Mouse (Mus musculus) heart, embryonic 16.5 days (tissue): Measurements from ENCODE around the gene Prr5l. TPM values are rescaled to one million over a fixed set of nuclear protein-coding genes. Genes with fewer than 3 reads are reported as not detected.

Experiments
- ATAC-seq: fragments of 200-750 bp; cut with Nextera tagmentation; replicated peaks from 2 replicates; pipeline ENCODE4 v1.8.0; 2017; ENCODE audit warnings: moderate number of reproducible peaks; ENCODE audit not compliant: insufficient read depth, low FRiP score; ENCODE audit errors: extremely low read depth
- H3K27ac ChIP-seq: fragments of 300-500 bp; sonication (generic); 2 replicates; pipeline ENCODE4 v1.5.1; 2014; ENCODE audit warnings: mild to moderate bottlenecking, low read length, control low read depth, moderate library complexity
- H3K27me3 ChIP-seq: fragments of 300-500 bp; sonication (generic); 2 replicates; pipeline ENCODE4 v1.6.1; 2014; ENCODE audit warnings: low read length, mixed read lengths; ENCODE audit not compliant: control insufficient read depth, insufficient read depth
- H3K36me3 ChIP-seq: fragments of 300-500 bp; sonication (generic); 2 replicates; pipeline ENCODE4 v1.6.1; 2014; ENCODE audit not compliant: control insufficient read depth, insufficient read depth
- H3K4me1 ChIP-seq: fragments of 300-500 bp; sonication (generic); 2 replicates; pipeline ENCODE4 v1.6.1; 2014; ENCODE audit warnings: low read length, mixed read lengths; ENCODE audit not compliant: control insufficient read depth, insufficient read depth
- H3K4me2 ChIP-seq: fragments of 300-500 bp; sonication (generic); 2 replicates; pipeline ENCODE4 v1.6.1; 2014; ENCODE audit warnings: low read depth, mild to moderate bottlenecking, control low read depth, low read length
- H3K4me3 ChIP-seq: fragments of 300-500 bp; sonication (generic); 2 replicates; pipeline ENCODE4 v1.5.1; 2014; ENCODE audit warnings: mild to moderate bottlenecking, control low read depth, low read length
- H3K9ac ChIP-seq: fragments of 300-500 bp; sonication (generic); 2 replicates; pipeline ENCODE4 v1.6.1; 2014; ENCODE audit warnings: low read length, control low read depth
- H3K9me3 ChIP-seq: fragments of 300-500 bp; sonication (generic); replicated peaks from 2 replicates; pipeline ENCODE4 v1.6.1; 2016; ENCODE audit warnings: low read length; ENCODE audit not compliant: control insufficient read depth
- WGBS: fragments of 180-500 bp; shearing (Covaris S2); extraction: QIAGEN DNeasy Blood & Tissue Kit; methylation state at CpG from one replicate; pipeline ENCODE4 v1.1.7; 2014; 5-methylcytosine and 5-hydroxymethylcytosine counted together
- polyA plus RNA-seq: library from polyadenylated mRNA; unstranded; fragments of >200 nt; fragmentation: Nextera tagmentation; extraction: Ambion mirVana; gene quantifications from 2 replicates; pipeline ENCODE4 v1.2.1, GENCODE M21; 2015

Prr5l gene
- polyA plus RNA-seq, 1 experiment from 2014 or later = 6.2 TPM

DNA sequence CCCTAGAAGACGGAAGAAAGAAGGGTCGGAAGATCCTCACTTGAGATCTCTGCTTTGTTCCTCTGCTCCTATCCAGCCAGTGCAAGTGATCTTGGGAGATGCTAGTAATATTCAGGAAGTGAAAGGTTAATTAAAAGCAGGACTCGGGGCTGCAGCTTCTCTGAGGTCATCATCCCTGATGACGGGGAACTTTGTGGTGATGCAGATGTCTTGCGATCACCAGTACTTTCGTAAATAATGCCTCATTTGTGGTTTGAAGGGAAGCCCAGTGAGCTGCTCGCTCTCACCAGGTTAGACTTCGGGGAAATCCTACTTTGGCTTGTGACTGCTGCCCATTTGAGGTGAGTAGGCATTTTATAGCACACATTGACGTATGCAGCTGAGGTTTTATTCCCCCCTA is 26.7 kb downstream of the Prr5l start:
- no peak overlapping the region for H3K9ac ChIP-seq
- H3K4me2 ChIP-seq = no peak overlapping the region
- no peak overlapping the region for H3K27ac ChIP-seq
- no peaks in the 10 kb centered on the region for H3K9me3 ChIP-seq
- ATAC-seq = no peak
- H3K36me3 ChIP-seq = no peaks in the 10 kb centered on the region
- no peaks in the 10 kb centered on the region for H3K4me1 ChIP-seq
- no peaks in the 10 kb centered on the region for H3K27me3 ChIP-seq
- WGBS = 79% methylated on average over 9 of the region's 9 CpGs
- H3K4me3 ChIP-seq = no peak overlapping the region

DNA sequence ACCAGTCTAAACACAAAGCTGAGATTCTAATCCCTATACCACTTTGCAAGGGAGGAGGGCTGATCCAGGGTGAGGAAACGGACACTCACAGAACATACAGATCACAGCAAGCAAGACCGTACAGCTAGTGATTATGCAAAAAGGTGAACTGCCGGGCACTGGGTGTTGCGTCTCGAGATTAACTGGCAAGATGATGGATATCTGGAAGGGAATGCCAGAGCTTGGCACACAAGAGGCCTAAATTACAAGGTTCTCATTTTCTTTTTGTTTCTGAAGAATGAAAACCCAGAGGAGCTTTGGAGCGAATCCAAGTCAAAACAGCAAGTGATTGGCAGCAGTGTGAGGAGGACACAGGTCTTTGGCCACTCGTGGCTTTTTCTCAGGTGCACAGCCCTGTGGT is 28.0 kb downstream of the Prr5l start:
- Histone ChIP-seq H3K27ac (no peak overlapping the region), H3K4me1 (no peaks in the 10 kb centered on the region), H3K9me3 (no peaks in the 10 kb centered on the region), H3K27me3 (no peaks in the 10 kb centered on the region), H3K36me3 (no peaks in the 10 kb centered on the region), H3K4me2 (no peak overlapping the region), H3K4me3 (no peak overlapping the region), H3K9ac (no peak overlapping the region)
- 72% methylated on average over 7 of the region's 7 CpGs for WGBS
- ATAC-seq = no peak

DNA sequence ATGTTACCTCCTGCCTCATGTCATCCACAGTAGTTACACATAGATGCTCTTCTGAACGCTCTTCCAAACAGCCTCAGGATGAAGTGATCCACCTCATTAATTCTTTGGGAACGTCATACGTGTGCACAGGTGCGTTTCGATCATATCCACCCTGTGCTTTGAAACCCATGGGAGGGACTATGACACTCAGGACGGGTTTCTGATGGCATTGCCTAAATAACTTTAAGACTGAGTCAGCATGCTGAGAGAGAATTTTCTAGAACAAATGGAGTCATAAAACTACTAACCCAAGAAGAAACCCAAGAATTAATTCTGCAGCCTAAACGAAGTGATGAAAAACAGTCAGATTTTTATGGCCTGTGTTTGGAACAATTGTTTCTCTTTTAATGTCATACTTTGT is 40.1 kb downstream of the Prr5l start:
- 73% methylated on average over 7 of the region's 7 CpGs for WGBS
- H3K9ac ChIP-seq = no peak overlapping the region
- no peak overlapping the region for H3K27ac ChIP-seq

DNA sequence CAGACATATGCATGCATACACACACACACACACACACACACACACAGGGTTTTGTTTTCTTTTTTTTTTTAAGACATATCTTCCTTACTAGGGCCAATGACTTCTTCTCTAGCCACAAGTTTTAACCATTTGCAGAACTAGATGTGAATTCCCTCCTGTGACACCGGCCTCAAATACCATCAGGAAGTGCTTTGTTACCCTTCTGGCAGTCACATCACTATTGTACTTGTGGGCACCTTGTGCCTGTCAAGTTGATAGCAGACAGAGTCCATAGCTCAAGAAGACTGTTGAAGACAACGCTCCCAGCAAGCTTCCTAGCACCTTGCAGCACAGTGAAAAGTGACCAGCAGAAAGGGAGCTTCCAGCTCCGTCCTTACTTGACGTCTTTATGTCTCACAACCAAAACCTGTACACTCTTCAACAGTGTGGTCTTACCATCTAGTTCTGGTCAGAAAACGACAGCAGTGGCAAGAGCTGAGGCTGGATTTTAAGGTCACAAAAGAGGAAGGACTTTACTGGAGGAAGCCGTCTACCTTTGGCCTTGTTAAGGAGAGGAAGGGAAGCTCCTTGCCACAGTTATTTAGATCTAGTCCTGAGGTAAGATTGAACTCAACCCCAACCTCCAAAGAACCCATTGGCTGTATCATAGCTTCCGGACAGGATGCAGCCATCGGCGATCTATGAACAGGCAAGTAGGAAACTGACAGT is 47.9 kb downstream of the Prr5l start:
- Histone ChIP-seq H3K4me1 (peaks cover 6% of the 10 kb centered on the region; the same call in 1 of the 2 replicates), H3K27ac (no peak overlapping the region), H3K9me3 (no peaks in the 10 kb centered on the region), H3K4me3 (no peak overlapping the region), H3K36me3 (no peaks in the 10 kb centered on the region), H3K4me2 (no peak overlapping the region), H3K9ac (no peak overlapping the region), H3K27me3 (no peaks in the 10 kb centered on the region)
- ATAC-seq = no peak
- WGBS = 71% methylated on average over 9 of the region's 9 CpGs

More for the DNA sequence above, 40.1 kb downstream of the Prr5l start:
- Histone ChIP-seq H3K4me3 (no peak overlapping the region), H3K27me3 (no peaks in the 10 kb centered on the region), H3K4me2 (no peak overlapping the region), H3K9me3 (no peaks in the 10 kb centered on the region), H3K36me3 (no peaks in the 10 kb centered on the region), H3K4me1 (no peaks in the 10 kb centered on the region; the same call in 1 of the 2 replicates)
- no peak for ATAC-seq

DNA sequence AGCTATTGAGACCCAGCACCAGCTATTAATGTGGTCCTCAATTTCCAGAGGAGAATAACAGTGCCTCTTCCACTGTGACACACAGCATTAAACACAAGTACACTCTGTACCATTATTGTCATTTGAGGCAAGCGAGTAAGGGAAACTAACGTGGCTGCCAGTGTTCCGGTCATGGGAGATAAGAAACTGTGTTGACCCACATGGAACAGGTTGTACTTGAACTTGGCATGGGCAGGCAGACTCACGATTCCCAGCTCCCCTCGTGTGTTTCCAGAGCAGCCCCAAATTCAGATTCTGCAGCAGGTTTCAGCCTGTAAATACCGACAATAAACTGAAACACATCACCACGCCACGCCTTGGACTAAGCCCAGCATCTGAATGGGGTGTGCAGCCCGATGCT is 50.5 kb downstream of the Prr5l start:
- Histone ChIP-seq H3K9me3 (no peaks in the 10 kb centered on the region), H3K9ac (no peak overlapping the region), H3K4me3 (no peak overlapping the region), H3K27ac (no peak overlapping the region), H3K4me2 (no peak overlapping the region), H3K36me3 (no peaks in the 10 kb centered on the region), H3K27me3 (no peaks in the 10 kb centered on the region), H3K4me1 (peaks cover 11% of the 10 kb centered on the region; the same call in 1 of the 2 replicates)
- ATAC-seq = no peak
- 66% methylated on average over 9 of the region's 9 CpGs for WGBS

DNA sequence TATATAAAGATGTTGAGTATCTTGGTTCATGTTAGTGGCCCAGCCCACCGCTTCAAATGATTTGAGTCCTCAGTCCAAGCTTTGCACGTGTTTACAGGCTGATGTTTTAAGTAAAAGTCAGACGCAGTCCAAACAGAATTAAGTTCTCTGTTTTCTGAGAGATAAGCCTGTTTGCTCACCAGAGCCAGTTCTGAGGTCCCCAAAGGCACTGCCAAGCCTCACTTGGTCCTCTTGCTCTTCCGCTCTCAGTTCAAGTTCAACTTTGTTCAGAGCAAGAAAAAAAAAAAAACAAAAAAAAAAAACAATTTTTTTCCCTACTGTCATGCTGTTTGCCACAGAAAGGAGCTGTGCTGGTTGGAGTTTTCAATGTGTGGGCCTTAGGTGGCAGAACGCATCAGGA is 51.0 kb downstream of the Prr5l start:
- Histone ChIP-seq H3K4me2 (no peak overlapping the region), H3K27me3 (no peaks in the 10 kb centered on the region), H3K9me3 (no peaks in the 10 kb centered on the region), H3K27ac (no peak overlapping the region), H3K4me3 (no peak overlapping the region), H3K9ac (no peak overlapping the region), H3K4me1 (peaks cover 12% of the 10 kb centered on the region; the same call in 1 of the 2 replicates), H3K36me3 (no peaks in the 10 kb centered on the region)
- ATAC-seq = no peak
- WGBS = 77% methylated on average over 5 of the region's 5 CpGs

DNA sequence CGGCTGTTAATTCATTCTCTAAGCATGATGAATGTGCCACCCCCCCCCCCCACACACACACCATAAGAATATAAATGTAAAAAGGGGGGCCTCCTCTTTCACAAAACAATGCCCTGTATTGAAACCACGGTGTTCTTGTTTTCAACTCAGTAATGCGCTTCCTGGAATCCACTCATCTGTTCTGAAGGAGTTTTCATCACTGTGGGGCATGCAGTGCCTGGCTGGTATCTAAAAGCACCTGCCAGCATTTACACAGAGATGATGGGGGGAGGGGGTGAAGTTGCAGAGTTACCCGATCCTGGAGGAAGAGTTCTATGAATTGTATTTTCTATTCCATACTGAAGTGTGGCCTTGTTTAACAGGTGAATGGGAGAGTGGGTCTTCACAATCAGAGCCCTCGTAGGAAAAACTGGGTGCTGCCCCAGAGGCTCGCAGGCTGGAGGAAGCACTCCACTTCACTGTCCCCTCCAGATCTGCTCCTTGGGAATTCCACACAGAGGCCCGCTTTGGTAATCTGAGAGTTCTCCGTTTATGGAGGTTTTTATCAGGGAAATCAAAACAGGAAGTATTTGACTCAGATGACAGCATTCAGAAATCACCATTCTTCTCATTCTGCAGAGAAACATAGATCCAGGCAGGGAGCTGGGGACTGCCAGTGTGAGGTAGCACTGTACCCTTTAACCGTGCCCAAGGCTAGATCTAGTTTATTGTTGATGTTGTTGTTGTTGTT is 52.5 kb downstream of the Prr5l start:
- Histone ChIP-seq H3K4me1 (peaks cover 12% of the 10 kb centered on the region; the same call in 1 of the 2 replicates), H3K27me3 (no peaks in the 10 kb centered on the region; the same call in 1 of the 2 replicates), H3K9ac (no peak overlapping the region), H3K4me2 (no peak overlapping the region), H3K27ac (no peak overlapping the region), H3K9me3 (no peaks in the 10 kb centered on the region), H3K36me3 (no peaks in the 10 kb centered on the region), H3K4me3 (no peak overlapping the region)
- WGBS = 37% methylated on average over 9 of the region's 9 CpGs
- ATAC-seq = no peak

DNA sequence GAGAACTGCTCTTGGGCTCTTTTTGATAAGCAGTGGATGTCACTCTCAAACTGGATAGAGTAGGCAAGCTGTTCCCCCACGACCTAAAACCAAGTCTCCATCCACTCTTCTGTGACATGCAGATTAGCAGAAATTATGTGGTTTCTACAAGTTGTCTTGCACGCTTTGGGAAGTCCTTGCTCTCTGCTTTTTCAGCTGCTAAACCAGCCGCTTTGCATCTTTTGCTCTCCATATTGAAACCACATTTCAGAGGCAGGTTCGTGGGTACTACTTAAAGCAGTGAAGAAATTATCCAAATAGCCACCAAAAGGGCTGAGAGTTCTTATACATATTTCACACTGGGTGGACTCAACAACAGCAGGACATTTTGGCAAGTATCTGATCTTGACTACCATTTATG is 53.8 kb downstream of the Prr5l start:
- WGBS = 70% methylated on average over 4 of the region's 4 CpGs

DNA sequence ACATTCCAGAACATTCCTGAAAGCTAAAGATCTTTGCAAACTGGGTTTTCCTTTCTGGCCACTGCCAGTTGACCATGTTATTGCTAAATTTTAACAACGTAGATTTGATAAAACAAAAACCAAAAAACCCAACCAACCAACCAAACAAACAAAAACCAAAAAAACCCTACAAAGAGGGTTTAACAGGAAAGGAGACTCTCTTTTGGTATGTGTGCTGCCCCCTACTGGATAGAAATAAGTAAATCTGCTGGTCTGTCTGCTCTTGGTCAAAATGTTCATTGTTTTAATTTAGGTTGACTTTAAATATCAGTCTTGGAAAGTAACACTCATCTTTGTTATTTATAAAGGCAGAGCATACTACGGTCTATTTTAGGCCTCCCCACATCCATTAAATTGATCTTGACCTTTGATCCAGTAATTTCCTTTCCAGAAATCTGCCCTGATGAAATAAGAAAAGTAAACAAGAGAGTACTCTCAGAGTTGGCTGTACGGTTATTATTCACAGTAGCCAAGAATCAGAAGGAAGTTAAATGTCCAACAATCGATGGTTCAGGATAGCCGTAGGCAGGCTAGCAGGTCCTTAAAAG is 54.7 kb downstream of the Prr5l start:
- Histone ChIP-seq H3K9me3 (no peaks in the 10 kb centered on the region), H3K36me3 (no peaks in the 10 kb centered on the region), H3K4me3 (no peak overlapping the region), H3K27me3 (no peaks in the 10 kb centered on the region; the same call in 1 of the 2 replicates), H3K4me2 (no peak overlapping the region), H3K9ac (no peak overlapping the region), H3K4me1 (peaks cover 12% of the 10 kb centered on the region; the same call in 1 of the 2 replicates), H3K27ac (0 out of 2 replicates have a peak overlapping the region, but pooled peaks have one; percentile 21)
- WGBS = 51% methylated on average over 5 of the region's 5 CpGs
- no peak for ATAC-seq

More for the DNA sequence above, 53.8 kb downstream of the Prr5l start:
- Histone ChIP-seq H3K9ac (no peak overlapping the region), H3K27ac (no peak overlapping the region), H3K4me1 (peaks cover 12% of the 10 kb centered on the region; the same call in 1 of the 2 replicates), H3K9me3 (no peaks in the 10 kb centered on the region), H3K4me3 (no peak overlapping the region), H3K27me3 (no peaks in the 10 kb centered on the region; the same call in 1 of the 2 replicates), H3K4me2 (no peak overlapping the region), H3K36me3 (no peaks in the 10 kb centered on the region)
- ATAC-seq = no peak
